Mouse (Mus musculus): ENCODE data around the gene Slc25a41.

The Slc25a41 gene

GRCm38 (mm10) chr17:56990966-56991365 lies 50.5 kb downstream of the Slc25a41 start:
- peak in 1 of 2 experiments; percentile 19 for DNase-seq (ENCODE audit: low spot score in 2 of 2)

GRCm38 (mm10) chr17:56990115-56990746 lies 51.2 kb downstream of the Slc25a41 start, which contains the start of gene Clpp:
Clpp (plus strand) TSS chr17:56990305.
- peak; percentile 79 to 87 for DNase-seq (ENCODE audit: low spot score in 2 of 2)

- no peak for DNase-seq (ENCODE audit: low spot score in 2 of 2)
Observed at GRCm38 (mm10) chr17:56989467-56990114, 51.9 kb downstream of the Slc25a41 start.

GRCm38 (mm10) chr17:56988921-56989430 lies 52.5 kb downstream of the Slc25a41 start:
- DNase-seq (ENCODE audit: low spot score in 2 of 2) = peak in 1 of 2 experiments; percentile 10

- no peak for DNase-seq (ENCODE audit: low spot score in 2 of 2)
Observed at GRCm38 (mm10) chr17:56988441-56988840, 53.0 kb downstream of the Slc25a41 start.

DNA sequence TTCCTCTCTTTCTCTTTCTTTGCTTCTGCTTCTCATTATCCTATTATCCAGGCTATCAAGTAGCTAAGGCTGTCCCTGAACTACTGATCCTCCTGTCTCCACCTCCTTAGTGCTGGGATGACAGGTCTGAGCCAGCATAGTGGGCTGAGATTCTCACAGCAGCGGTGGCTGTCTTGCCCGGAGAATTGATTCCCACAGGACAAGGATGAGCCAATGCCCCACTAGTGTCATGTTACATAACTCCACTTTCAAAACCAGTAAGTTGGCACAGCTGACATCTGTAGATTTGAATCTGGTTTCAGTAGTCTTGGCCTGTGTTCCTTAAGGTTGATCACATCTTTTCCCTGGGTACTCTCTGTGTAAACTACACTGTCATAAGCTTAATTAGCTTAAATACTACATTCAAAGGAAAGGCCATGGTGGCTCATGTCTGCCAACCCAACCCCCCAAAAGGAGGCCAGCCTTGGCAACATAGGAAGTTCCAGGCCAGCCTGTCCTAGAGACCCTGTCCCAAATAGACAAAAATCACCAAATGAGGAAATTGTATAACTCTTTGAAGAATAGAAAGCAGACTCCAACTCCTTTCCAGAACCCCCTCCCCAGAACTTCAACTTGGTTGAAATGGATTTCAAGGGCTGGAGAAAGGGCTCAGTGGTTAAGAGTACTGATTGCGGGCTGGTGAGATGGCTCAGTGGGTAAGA lies 55.2 kb downstream of the Slc25a41 start:
- DNase-seq (ENCODE audit: low spot score in 2 of 2) = no peak

DNA sequence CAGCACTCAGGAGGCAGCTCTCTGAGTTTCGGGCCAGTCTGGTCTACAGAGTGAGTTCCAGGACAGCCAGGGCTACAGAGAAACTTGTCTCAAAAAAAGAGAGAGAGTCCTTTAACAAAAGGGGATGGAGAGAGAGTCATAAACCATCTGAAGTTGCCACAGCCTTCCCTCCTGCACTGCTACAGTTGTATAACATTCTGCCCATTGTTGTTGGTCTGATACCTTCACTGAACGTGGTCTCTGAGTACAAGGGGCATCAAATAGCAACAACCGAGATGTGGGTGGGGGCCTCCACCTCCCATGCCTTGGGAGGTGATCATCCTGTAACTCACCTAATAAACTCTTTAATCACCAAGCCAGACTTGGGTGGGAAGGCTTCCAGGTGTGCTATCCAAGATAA lies 55.8 kb downstream of the Slc25a41 start:
- no peak for DNase-seq (ENCODE audit: low spot score in 2 of 2)

- DNase-seq (ENCODE audit: low spot score in 2 of 2) = no peak
Observed at GRCm38 (mm10) chr17:56984886-56985285, 56.6 kb downstream of the Slc25a41 start.

Data from cerebellum, postnatal 4 days (tissue).